Mouse (Mus musculus): ENCODE results near the gene Cpox. TPM values are rescaled to one million over a fixed set of nuclear protein-coding genes. Genes with fewer than 3 reads are reported as not detected.

The Cpox gene
- polyA plus RNA-seq, 1 experiment from 2014 or later: 13.4 TPM

- H3K9ac ChIP-seq (replicated peaks; ENCODE audit: low read depth): no peak overlapping the region
- no peak overlapping the region for H3K4me2 ChIP-seq (replicated peaks; ENCODE audit: low read depth, low read length)
- no peaks in the 10 kb centered on the region for H3K4me1 ChIP-seq (ENCODE audit: insufficient read depth, low read depth, low read length)
- no peak overlapping the region for H3K4me3 ChIP-seq (ENCODE audit: low read depth, low read length)
- H3K27ac ChIP-seq (ENCODE audit: low read length): no peak overlapping the region
- no peaks in the 10 kb centered on the region for H3K27me3 ChIP-seq (replicated peaks; ENCODE audit: insufficient read depth, low read length)
- TF ChIP-seq CTCF (IDR thresholded peaks at IDR 0.05): no peak
- no peak for TF ChIP-seq EP300 (IDR thresholded peaks at IDR 0.05)
- H3K9me3 ChIP-seq (ENCODE audit: low read length): no peaks in the 10 kb centered on the region
- ATAC-seq (no peak), DNase-seq (ENCODE audit: low spot score) (no peak)
- no peaks in the 10 kb centered on the region for H3K36me3 ChIP-seq (ENCODE audit: insufficient read depth, low read length)
- WGBS: 86% methylated on average over 4 of the region's 4 CpGs
These were observed 13.8 kb downstream of the Cpox start for GRCm38 (mm10) chr16:58683911-58684310.

- no peak for ATAC-seq
- no peak overlapping the region for H3K9ac ChIP-seq (replicated peaks; ENCODE audit: low read depth)
- TF ChIP-seq CTCF (IDR thresholded peaks at IDR 0.05): no peak
- TF ChIP-seq EP300 (IDR thresholded peaks at IDR 0.05): no peak
- DNase-seq (ENCODE audit: low spot score): no peak
- H3K27ac ChIP-seq (ENCODE audit: low read length): no peak overlapping the region
- no peaks in the 10 kb centered on the region for H3K27me3 ChIP-seq (replicated peaks; ENCODE audit: insufficient read depth, low read length)
- no peak overlapping the region for H3K4me3 ChIP-seq (ENCODE audit: low read depth, low read length)
- no peaks in the 10 kb centered on the region for H3K4me1 ChIP-seq (ENCODE audit: insufficient read depth, low read depth, low read length)
- no peaks in the 10 kb centered on the region for H3K9me3 ChIP-seq (ENCODE audit: low read length)
- no peak overlapping the region for H3K4me2 ChIP-seq (replicated peaks; ENCODE audit: low read depth, low read length)
- H3K36me3 ChIP-seq (ENCODE audit: insufficient read depth, low read length): no peaks in the 10 kb centered on the region
These were observed 14.4 kb downstream of the Cpox start for GRCm38 (mm10) chr16:58684537-58684936.

- H3K36me3 ChIP-seq (ENCODE audit: insufficient read depth, low read length): no peaks in the 10 kb centered on the region
- H3K9me3 ChIP-seq (ENCODE audit: low read length): no peaks in the 10 kb centered on the region
- no peak for DNase-seq (ENCODE audit: low spot score)
- no peak for ATAC-seq
- no peak overlapping the region; the same call in 1 of the 2 replicates for H3K4me2 ChIP-seq (replicated peaks; ENCODE audit: low read depth, low read length)
- no peak overlapping the region for H3K27ac ChIP-seq (ENCODE audit: low read length)
- no peak overlapping the region for H3K4me3 ChIP-seq (ENCODE audit: low read depth, low read length)
- no peaks in the 10 kb centered on the region for H3K27me3 ChIP-seq (replicated peaks; ENCODE audit: insufficient read depth, low read length)
- TF ChIP-seq CTCF (IDR thresholded peaks at IDR 0.05) (no peak), EP300 (IDR thresholded peaks at IDR 0.05) (no peak)
- H3K9ac ChIP-seq (replicated peaks; ENCODE audit: low read depth): no peak overlapping the region
- H3K4me1 ChIP-seq (ENCODE audit: insufficient read depth, low read depth, low read length): no peaks in the 10 kb centered on the region
- 54% methylated on average over 20 of the region's 20 CpGs for WGBS
These were observed 15.8 kb downstream of the Cpox start for GRCm38 (mm10) chr16:58685548-58686537.

- no peak overlapping the region for H3K27ac ChIP-seq (ENCODE audit: low read length)
- no peak overlapping the region for H3K9ac ChIP-seq (replicated peaks; ENCODE audit: low read depth)
- no peaks in the 10 kb centered on the region for H3K27me3 ChIP-seq (replicated peaks; ENCODE audit: insufficient read depth, low read length)
- WGBS: 95% methylated on average over 1 of the region's 1 CpGs
- TF ChIP-seq CTCF (IDR thresholded peaks at IDR 0.05) (no peak), EP300 (IDR thresholded peaks at IDR 0.05) (no peak)
- ATAC-seq (no peak), DNase-seq (ENCODE audit: low spot score) (no peak)
- no peaks in the 10 kb centered on the region for H3K9me3 ChIP-seq (ENCODE audit: low read length)
- H3K36me3 ChIP-seq (ENCODE audit: insufficient read depth, low read length): no peaks in the 10 kb centered on the region
- H3K4me3 ChIP-seq (ENCODE audit: low read depth, low read length): no peak overlapping the region
- H3K4me1 ChIP-seq (ENCODE audit: insufficient read depth, low read depth, low read length): no peaks in the 10 kb centered on the region
- no peak overlapping the region for H3K4me2 ChIP-seq (replicated peaks; ENCODE audit: low read depth, low read length)
These were observed 18.4 kb downstream of the Cpox start for GRCm38 (mm10) chr16:58688534-58688933.

- ATAC-seq: no peak
- no peak overlapping the region for H3K4me2 ChIP-seq (replicated peaks; ENCODE audit: low read depth, low read length)
- WGBS: 74% methylated on average over 5 of the region's 5 CpGs
- no peaks in the 10 kb centered on the region for H3K4me1 ChIP-seq (ENCODE audit: insufficient read depth, low read depth, low read length)
- H3K9me3 ChIP-seq (ENCODE audit: low read length): no peaks in the 10 kb centered on the region
- no peaks in the 10 kb centered on the region for H3K27me3 ChIP-seq (replicated peaks; ENCODE audit: insufficient read depth, low read length)
- no peak overlapping the region for H3K9ac ChIP-seq (replicated peaks; ENCODE audit: low read depth)
- no peak overlapping the region for H3K4me3 ChIP-seq (ENCODE audit: low read depth, low read length)
- DNase-seq (ENCODE audit: low spot score): no peak
- TF ChIP-seq CTCF (IDR thresholded peaks at IDR 0.05) (no peak), EP300 (IDR thresholded peaks at IDR 0.05) (no peak)
- no peaks in the 10 kb centered on the region for H3K36me3 ChIP-seq (ENCODE audit: insufficient read depth, low read length)
- no peak overlapping the region for H3K27ac ChIP-seq (ENCODE audit: low read length)
These were observed 19.6 kb downstream of the Cpox start for GRCm38 (mm10) chr16:58689555-58690169.

GRCm38 (mm10) chr16:58690322-58690732 lies 20.2 kb downstream of the Cpox start:
- no peak overlapping the region for H3K4me3 ChIP-seq (ENCODE audit: low read depth, low read length)
- TF ChIP-seq CTCF (IDR thresholded peaks at IDR 0.05) (no peak), EP300 (IDR thresholded peaks at IDR 0.05) (no peak)
- H3K36me3 ChIP-seq (ENCODE audit: insufficient read depth, low read length): no peaks in the 10 kb centered on the region
- no peak for DNase-seq (ENCODE audit: low spot score)
- ATAC-seq: no peak
- no peaks in the 10 kb centered on the region for H3K4me1 ChIP-seq (ENCODE audit: insufficient read depth, low read depth, low read length)
- H3K9me3 ChIP-seq (ENCODE audit: low read length): no peaks in the 10 kb centered on the region
- H3K4me2 ChIP-seq (replicated peaks; ENCODE audit: low read depth, low read length): no peak overlapping the region
- 73% methylated on average over 5 of the region's 5 CpGs for WGBS
- no peaks in the 10 kb centered on the region for H3K27me3 ChIP-seq (replicated peaks; ENCODE audit: insufficient read depth, low read length)
- no peak overlapping the region for H3K9ac ChIP-seq (replicated peaks; ENCODE audit: low read depth)
- H3K27ac ChIP-seq (ENCODE audit: low read length): no peak overlapping the region

All from lung, postnatal 0 days (tissue).